Mouse (Mus musculus) olfactory bulb, adult 2 months (tissue): ENCODE data around the gene Pole. TPM values are rescaled to one million over a fixed set of nuclear protein-coding genes. Genes with fewer than 3 reads are reported as not detected.

Experiments used
- H3K27ac ChIP-seq: fragments of 200-500 bp; 2 replicates; pipeline ENCODE4 v1.5.1; 2012; ENCODE audit warnings: low read depth, low read length; ENCODE audit not compliant: insufficient read depth
- H3K4me1 ChIP-seq: fragments of 200-500 bp; 2 replicates; pipeline ENCODE4 v1.6.1; 2012; ENCODE audit warnings: low read length; ENCODE audit not compliant: control insufficient read depth, insufficient read depth
- H3K4me3 ChIP-seq: fragments of 200-500 bp; 2 replicates; pipeline ENCODE4 v1.5.1; 2012; ENCODE audit warnings: mild to moderate bottlenecking, low read depth, low read length, moderate library complexity; ENCODE audit not compliant: insufficient read depth
- CTCF ChIP-seq: fragments of 200-500 bp; IDR thresholded peaks from 2 replicates; pipeline ENCODE4 v1.5.1; 2012; ENCODE audit warnings: low read depth, mild to moderate bottlenecking, low read length, moderate library complexity; ENCODE audit not compliant: insufficient read depth
- POLR2A ChIP-seq: fragments of 200-500 bp; IDR thresholded peaks from 2 replicates; pipeline ENCODE4 v1.6.1; 2012; ENCODE audit warnings: mild to moderate bottlenecking, low read depth, low read length, moderate library complexity; ENCODE audit not compliant: insufficient read depth
- WGBS: fragments of 180-500 bp; shearing (Covaris S2); methylation state at CpG from one replicate; pipeline ENCODE4 v1.1.7; 2018; 5-methylcytosine and 5-hydroxymethylcytosine counted together
- polyA plus RNA-seq: library from polyadenylated mRNA; stranded (reverse); fragments of >200 nt; gene quantifications from 2 replicates; pipeline ENCODE4 v1.2.4, GENCODE M21; 2012; ENCODE audit warnings: low replicate concordance; ENCODE audit not compliant: missing spikeins, insufficient read depth, insufficient read length

The Pole gene
- polyA plus RNA-seq, 1 experiment: not detected

GRCm38 (mm10) chr5:110385263-110385662, 99.2 kb downstream of the Pole start:
- 68% methylated on average over 4 of the region's 4 CpGs for WGBS
- Histone ChIP-seq H3K4me3 (no peak overlapping the region), H3K4me1 (peaks cover 26% of the 10 kb centered on the region), H3K27ac (no peak overlapping the region)
- TF ChIP-seq POLR2A: no peak
- TF ChIP-seq CTCF: no peak

- Histone ChIP-seq H3K4me3 (peak overlapping the region; percentile 48), H3K27ac (no peak overlapping the region), H3K4me1 (peaks cover 26% of the 10 kb centered on the region)
- TF ChIP-seq POLR2A: peak; percentile 37; the same call in 1 of the 2 replicates
- TF ChIP-seq CTCF: no peak
- WGBS: 17% methylated on average over 90 of the region's 90 CpGs
Measured at GRCm38 (mm10) chr5:110386371-110387330, 100.5 kb downstream of the Pole start.

Other genes starting within 250 kb of the Pole start
- not detected in 2 replicates for gene Gm17655, start 213.8 kb upstream of the Pole start, polyA plus RNA-seq
- not detected in 2 replicates for gene Gm35315, start 191.9 kb upstream of the Pole start, polyA plus RNA-seq
- gene Plcxd1, start 186.3 kb upstream of the Pole start, polyA plus RNA-seq: not detected in 2 replicates
- gene Gtpbp6, start 178.1 kb upstream of the Pole start, polyA plus RNA-seq: not detected in 2 replicates
- gene Zfp605, start 176.2 kb upstream of the Pole start, polyA plus RNA-seq: not detected in 2 replicates
- not detected in 2 replicates for gene Chfr, start 150.5 kb upstream of the Pole start, polyA plus RNA-seq
- 37.2 TPM in 1 of 2 replicates, not detected in the other for gene Golga3, start 109.6 kb upstream of the Pole start, polyA plus RNA-seq
- not detected in 2 replicates for gene Ankle2, start 55.3 kb upstream of the Pole start, polyA plus RNA-seq
- not detected in 2 replicates for gene Pgam5, start 16.4 kb upstream of the Pole start, polyA plus RNA-seq
- gene Pxmp2, start 120 bp upstream of the Pole start, polyA plus RNA-seq: not detected in 2 replicates
- not detected in 2 replicates for gene P2rx2, start 56.9 kb downstream of the Pole start, polyA plus RNA-seq
- not detected in 2 replicates for gene Lrcol1, start 58.4 kb downstream of the Pole start, polyA plus RNA-seq
- gene Fbrsl1, start 162.2 kb downstream of the Pole start, polyA plus RNA-seq: not detected in 2 replicates